Mouse (Mus musculus): Measurements from ENCODE around the gene Mapk11. TPM values are rescaled to one million over a fixed set of nuclear protein-coding genes. Genes with fewer than 3 reads are reported as not detected.

Gene Mapk11
- polyA plus RNA-seq, 1 experiment = 3.2 TPM

DNA sequence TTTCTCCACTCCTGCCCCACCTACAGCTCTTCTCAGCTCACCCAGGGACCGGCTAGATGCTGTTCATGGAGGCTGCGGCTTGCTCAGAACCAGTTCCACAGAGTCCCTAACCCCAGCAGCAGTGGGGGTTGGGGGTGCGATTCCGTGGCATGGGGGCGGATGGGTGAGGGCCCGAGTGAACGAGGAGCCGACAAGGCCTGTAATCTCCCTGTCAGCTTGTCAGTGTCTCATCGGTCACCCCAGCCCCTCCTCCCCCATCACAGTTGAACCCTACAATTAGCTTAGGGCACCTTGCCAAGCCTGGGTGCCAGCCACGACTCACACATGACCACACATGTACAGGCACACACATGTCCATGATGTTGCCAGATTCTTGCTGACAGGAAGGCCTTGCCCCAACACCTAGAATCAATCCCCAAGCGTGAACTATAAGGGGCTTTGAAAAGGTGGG is 25.5 kb upstream of the Mapk11 start:
- no peak overlapping the region for H3K4me3 ChIP-seq (ENCODE audit: low read depth, low read length)
- H3K27me3 ChIP-seq (ENCODE audit: control insufficient read depth, insufficient read depth, low read length) = no peaks in the 10 kb centered on the region
- H3K36me3 ChIP-seq (ENCODE audit: control insufficient read depth, insufficient read depth, low read length) = no peaks in the 10 kb centered on the region
- no peak for TF ChIP-seq POLR2A (IDR thresholded peaks at IDR 0.05; ENCODE audit: low read depth, low read length)
- no peak for TF ChIP-seq CTCF (IDR thresholded peaks at IDR 0.05; ENCODE audit: extremely low read depth, insufficient read length, insufficient replicate concordance, low read depth, low read length)
- H3K27ac ChIP-seq (ENCODE audit: insufficient read depth, low read depth, low read length) = peak overlapping the region; percentile 17; the same call in 1 of the 2 replicates
- WGBS = 57% methylated on average over 11 of the region's 11 CpGs
- peaks cover 55% of the 10 kb centered on the region for H3K4me1 ChIP-seq (ENCODE audit: control insufficient read depth, insufficient read depth, insufficient read length, low read length)

DNA sequence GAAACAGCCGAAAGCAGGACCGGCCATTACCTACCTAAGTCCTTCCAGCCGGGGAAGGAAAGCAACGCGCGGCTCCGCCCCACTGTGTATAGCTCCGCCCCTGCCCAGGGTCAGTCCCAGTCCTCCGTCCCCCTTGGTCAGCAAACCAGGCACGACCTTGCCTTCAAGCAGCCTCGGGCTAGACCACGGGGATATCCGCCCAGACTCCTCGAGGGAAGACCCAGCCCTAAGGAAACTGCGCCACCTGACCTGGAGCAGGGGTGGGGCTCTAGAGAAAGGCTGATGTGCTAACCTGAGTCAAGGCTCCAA is 24.4 kb upstream of the Mapk11 start:
- 5% methylated on average over 15 of the region's 15 CpGs for WGBS
- TF ChIP-seq CTCF (IDR thresholded peaks at IDR 0.05; ENCODE audit: extremely low read depth, insufficient read length, insufficient replicate concordance, low read depth, low read length) (no peak), POLR2A (IDR thresholded peaks at IDR 0.05; ENCODE audit: low read depth, low read length) (peak; percentile 20; the same call in 1 of the 2 replicates)
- Histone ChIP-seq H3K27me3 (ENCODE audit: control insufficient read depth, insufficient read depth, low read length) (no peaks in the 10 kb centered on the region), H3K27ac (ENCODE audit: insufficient read depth, low read depth, low read length) (peak overlapping the region; percentile 83), H3K36me3 (ENCODE audit: control insufficient read depth, insufficient read depth, low read length) (peaks cover 5% of the 10 kb centered on the region; the same call in 1 of the 2 replicates), H3K4me1 (ENCODE audit: control insufficient read depth, insufficient read depth, insufficient read length, low read length) (peaks cover 64% of the 10 kb centered on the region), H3K4me3 (ENCODE audit: low read depth, low read length) (peak overlapping the region; percentile 86)

DNA sequence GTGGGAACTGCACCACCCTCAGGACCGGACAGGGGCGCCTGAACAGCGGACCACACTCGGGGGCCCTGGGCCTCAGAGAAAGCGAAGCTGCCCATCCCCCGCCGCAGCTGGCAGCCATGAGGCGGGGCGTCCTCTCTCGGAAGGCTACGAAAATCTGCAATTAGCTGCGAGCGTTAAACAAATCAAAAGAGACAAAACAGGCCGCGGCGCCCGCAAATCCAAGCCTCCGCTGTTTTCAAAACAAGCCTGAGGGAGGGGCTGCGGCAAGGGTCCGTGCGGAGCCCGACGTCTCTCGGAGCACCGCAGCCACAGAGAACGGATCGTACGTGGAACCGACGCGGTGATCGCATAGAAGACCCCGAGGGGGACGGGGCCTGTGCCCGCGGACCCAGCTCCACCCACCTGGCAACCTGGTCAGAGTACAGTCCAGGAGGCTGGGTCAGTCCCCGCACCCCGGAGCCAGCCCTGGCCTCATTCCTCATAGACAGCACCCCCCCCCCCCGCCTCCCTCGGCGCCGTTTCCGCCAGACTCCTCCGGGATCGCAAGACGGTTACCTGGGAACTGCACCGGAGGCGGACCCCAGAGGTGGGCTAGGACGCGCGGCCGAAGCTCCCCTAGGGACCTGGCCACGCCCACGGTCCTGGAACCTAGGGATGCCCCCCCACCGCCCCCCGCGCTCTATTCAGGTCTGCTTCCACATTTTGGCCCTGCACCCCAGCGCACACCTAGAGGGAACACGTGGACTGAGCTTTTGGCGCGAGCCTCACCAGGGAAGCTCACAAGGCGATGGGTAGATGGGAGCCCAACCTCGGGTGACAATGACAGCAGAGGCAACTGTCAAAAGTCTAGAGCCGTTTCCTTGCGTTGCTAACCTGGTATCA is 23.8 kb upstream of the Mapk11 start:
- Histone ChIP-seq H3K4me1 (ENCODE audit: control insufficient read depth, insufficient read depth, insufficient read length, low read length) (peaks cover 61% of the 10 kb centered on the region), H3K27me3 (ENCODE audit: control insufficient read depth, insufficient read depth, low read length) (no peaks in the 10 kb centered on the region), H3K27ac (ENCODE audit: insufficient read depth, low read depth, low read length) (peak overlapping the region; percentile 83), H3K36me3 (ENCODE audit: control insufficient read depth, insufficient read depth, low read length) (peaks cover 9% of the 10 kb centered on the region), H3K4me3 (ENCODE audit: low read depth, low read length) (peak overlapping the region; percentile 86)
- TF ChIP-seq CTCF (IDR thresholded peaks at IDR 0.05; ENCODE audit: extremely low read depth, insufficient read length, insufficient replicate concordance, low read depth, low read length) = no peak
- no peak for TF ChIP-seq POLR2A (IDR thresholded peaks at IDR 0.05; ENCODE audit: low read depth, low read length)
- WGBS = under 1% methylated on average over 65 of the region's 65 CpGs

DNA sequence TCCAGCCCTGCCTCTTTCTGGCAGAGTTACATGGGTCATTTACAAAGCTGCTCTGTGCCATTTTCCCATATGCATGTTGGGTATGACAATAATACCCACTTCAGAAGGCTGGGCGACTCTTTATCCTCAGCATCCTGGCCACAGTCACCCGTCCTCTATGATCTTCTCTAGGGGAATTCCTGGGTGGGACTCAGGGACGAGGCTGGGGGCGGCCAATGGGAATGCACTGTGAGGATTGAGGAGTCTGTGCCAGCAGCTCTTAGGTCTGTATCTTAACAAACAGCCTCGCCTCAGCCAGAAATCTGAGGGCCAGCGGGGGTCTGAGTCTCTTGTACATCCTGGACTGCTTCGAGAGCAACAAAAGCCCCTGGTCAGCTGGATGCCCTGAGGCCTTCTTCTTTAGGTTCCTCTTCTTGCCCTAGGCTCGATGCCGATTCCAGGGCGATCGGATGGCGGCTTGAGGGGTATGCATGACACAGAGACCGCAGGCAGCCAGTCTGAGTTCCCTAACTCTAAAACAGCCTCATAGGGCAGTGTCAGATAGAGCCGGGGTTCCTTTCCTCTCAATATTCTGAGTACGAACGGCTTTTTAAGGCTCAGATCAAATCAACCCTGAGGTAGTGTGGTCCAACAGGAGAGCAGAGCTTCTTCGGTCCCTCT is 23.0 kb upstream of the Mapk11 start:
- no peak for TF ChIP-seq CTCF (IDR thresholded peaks at IDR 0.05; ENCODE audit: extremely low read depth, insufficient read length, insufficient replicate concordance, low read depth, low read length)
- TF ChIP-seq POLR2A (IDR thresholded peaks at IDR 0.05; ENCODE audit: low read depth, low read length) = no peak
- WGBS = 53% methylated on average over 17 of the region's 17 CpGs
- Histone ChIP-seq H3K27ac (ENCODE audit: insufficient read depth, low read depth, low read length) (peak overlapping the region; percentile 50), H3K4me3 (ENCODE audit: low read depth, low read length) (peak overlapping the region; percentile 86), H3K27me3 (ENCODE audit: control insufficient read depth, insufficient read depth, low read length) (no peaks in the 10 kb centered on the region), H3K36me3 (ENCODE audit: control insufficient read depth, insufficient read depth, low read length) (peaks cover 16% of the 10 kb centered on the region), H3K4me1 (ENCODE audit: control insufficient read depth, insufficient read depth, insufficient read length, low read length) (peaks cover 54% of the 10 kb centered on the region)

DNA sequence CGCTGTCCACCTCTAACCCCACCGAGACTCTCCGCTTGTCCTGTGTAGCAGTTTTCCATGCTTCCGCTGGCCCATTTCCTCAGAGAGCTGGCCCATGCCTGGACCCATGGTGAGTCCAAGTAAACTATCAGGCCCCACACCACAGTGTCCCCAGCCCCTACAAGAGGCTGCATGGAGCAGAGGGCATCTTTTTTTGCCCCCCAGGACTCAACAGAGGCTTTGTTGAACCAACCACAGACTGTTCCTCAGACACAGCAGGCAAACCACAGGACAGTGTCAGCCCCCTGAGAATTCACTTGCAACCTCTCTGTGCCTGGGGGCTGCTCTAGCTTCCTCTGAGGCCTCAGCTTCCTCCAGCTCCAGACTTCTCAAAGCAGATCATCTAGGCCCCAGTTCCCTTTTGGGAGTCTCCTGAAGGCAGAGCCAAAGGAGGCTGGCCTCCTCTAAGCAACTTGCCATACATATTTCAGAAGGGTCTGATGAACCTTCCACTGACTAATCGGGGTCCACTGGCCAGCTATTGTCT is 22.2 kb upstream of the Mapk11 start:
- Histone ChIP-seq H3K27ac (ENCODE audit: insufficient read depth, low read depth, low read length) (no peak overlapping the region), H3K27me3 (ENCODE audit: control insufficient read depth, insufficient read depth, low read length) (no peaks in the 10 kb centered on the region), H3K36me3 (ENCODE audit: control insufficient read depth, insufficient read depth, low read length) (peaks cover 24% of the 10 kb centered on the region), H3K4me1 (ENCODE audit: control insufficient read depth, insufficient read depth, insufficient read length, low read length) (peaks cover 46% of the 10 kb centered on the region), H3K4me3 (ENCODE audit: low read depth, low read length) (no peak overlapping the region)
- TF ChIP-seq CTCF (IDR thresholded peaks at IDR 0.05; ENCODE audit: extremely low read depth, insufficient read length, insufficient replicate concordance, low read depth, low read length) (no peak), POLR2A (IDR thresholded peaks at IDR 0.05; ENCODE audit: low read depth, low read length) (no peak)
- 95% methylated on average over 5 of the region's 5 CpGs for WGBS

DNA sequence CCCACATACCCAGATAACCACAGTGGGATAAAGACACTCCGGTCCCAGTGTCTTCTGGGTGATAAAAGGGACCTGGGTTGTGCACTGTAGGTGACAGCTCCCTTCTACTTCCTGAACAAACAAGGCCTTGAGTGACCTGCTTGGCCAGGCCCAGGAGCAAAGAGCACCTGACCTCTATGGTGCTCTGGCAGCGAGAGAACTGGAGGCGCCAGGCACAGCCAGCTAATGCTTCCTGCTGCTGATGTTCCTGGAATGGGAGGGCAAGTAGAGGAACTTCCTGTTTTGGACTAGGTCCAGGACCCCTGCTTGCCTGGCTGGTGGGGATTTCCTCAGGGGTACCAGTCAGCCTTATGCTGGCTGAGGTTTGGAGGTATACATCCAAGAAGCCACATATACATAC is 20.7 kb upstream of the Mapk11 start:
- Histone ChIP-seq H3K36me3 (ENCODE audit: control insufficient read depth, insufficient read depth, low read length) (peaks cover 39% of the 10 kb centered on the region), H3K4me3 (ENCODE audit: low read depth, low read length) (no peak overlapping the region), H3K4me1 (ENCODE audit: control insufficient read depth, insufficient read depth, insufficient read length, low read length) (peaks cover 32% of the 10 kb centered on the region), H3K27ac (ENCODE audit: insufficient read depth, low read depth, low read length) (peak overlapping the region; percentile 72), H3K27me3 (ENCODE audit: control insufficient read depth, insufficient read depth, low read length) (no peaks in the 10 kb centered on the region)
- TF ChIP-seq CTCF (IDR thresholded peaks at IDR 0.05; ENCODE audit: extremely low read depth, insufficient read length, insufficient replicate concordance, low read depth, low read length) = no peak
- no peak for TF ChIP-seq POLR2A (IDR thresholded peaks at IDR 0.05; ENCODE audit: low read depth, low read length)
- WGBS = 10% methylated on average over 3 of the region's 3 CpGs

DNA sequence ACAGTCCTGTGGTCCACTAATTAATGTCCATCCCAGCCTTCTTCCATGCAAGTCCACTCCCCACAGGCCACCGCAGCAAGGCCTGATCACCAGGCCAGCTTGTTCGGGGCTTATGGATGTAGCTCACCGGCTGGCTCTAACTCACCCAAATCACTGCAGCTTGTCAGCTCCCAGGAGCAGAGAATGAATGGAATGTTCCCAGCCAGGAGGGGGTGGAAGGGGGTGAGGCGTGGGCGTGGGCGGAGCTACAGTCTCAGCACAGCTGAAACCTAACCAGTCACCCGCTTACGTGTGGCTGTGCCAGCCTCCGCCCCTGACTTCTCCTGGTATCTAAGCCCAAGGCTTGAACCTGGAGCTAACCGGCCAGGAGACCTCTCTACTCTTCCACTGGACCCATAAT is 20.0 kb upstream of the Mapk11 start:
- Histone ChIP-seq H3K27ac (ENCODE audit: insufficient read depth, low read depth, low read length) (peak overlapping the region; percentile 62), H3K27me3 (ENCODE audit: control insufficient read depth, insufficient read depth, low read length) (no peaks in the 10 kb centered on the region), H3K4me1 (ENCODE audit: control insufficient read depth, insufficient read depth, insufficient read length, low read length) (peaks cover 26% of the 10 kb centered on the region), H3K36me3 (ENCODE audit: control insufficient read depth, insufficient read depth, low read length) (peaks cover 45% of the 10 kb centered on the region), H3K4me3 (ENCODE audit: low read depth, low read length) (no peak overlapping the region)
- TF ChIP-seq CTCF (IDR thresholded peaks at IDR 0.05; ENCODE audit: extremely low read depth, insufficient read length, insufficient replicate concordance, low read depth, low read length) (no peak), POLR2A (IDR thresholded peaks at IDR 0.05; ENCODE audit: low read depth, low read length) (no peak)
- 39% methylated on average over 10 of the region's 10 CpGs for WGBS

Data from small intestine, adult 2 months (tissue).